Mouse (Mus musculus) myocyte (in vitro differentiated cells): ENCODE measurements around the gene Ipcef1.

Experiments
- MAX ChIP-seq: IDR thresholded peaks from one replicate; pipeline ENCODE4 v1.6.1; 2011; ENCODE audit warnings: low read depth, mild to moderate bottlenecking, control low read depth
- MYOD1 ChIP-seq, 3 experiments: IDR thresholded peaks; one replicate each; pipeline ENCODE4 v1.6.1; 2011; ENCODE audit warnings: control low read depth in 2 of 3, low read depth in 2 of 3, mild to moderate bottlenecking in 2 of 3, moderate library complexity in 1 of 3; ENCODE audit not compliant: insufficient read length in 2 of 3, control insufficient read depth in 1 of 3
- MYOG ChIP-seq, 3 experiments: IDR thresholded peaks; one replicate each; pipeline ENCODE4 v1.6.1; 2011; ENCODE audit warnings: control low read depth in 2 of 3, low read depth in 2 of 3, mild to moderate bottlenecking in 2 of 3; ENCODE audit not compliant: insufficient read length in 2 of 3, control insufficient read depth in 1 of 3, insufficient read depth in 1 of 3
- POLR2A ChIP-seq: IDR thresholded peaks from one replicate; pipeline ENCODE4 v1.6.1; 2011; ENCODE audit warnings: low read depth, mild to moderate bottlenecking, control low read depth, moderate library complexity; ENCODE audit not compliant: insufficient read length

GRCm38 (mm10) chr10:6934776-6935175 lies 117.5 kb downstream of the Ipcef1 start:
- no peak for TF ChIP-seq MYOD1 (IDR thresholded peaks at IDR 0.05; ENCODE audit: control insufficient read depth in 1 of 3, insufficient read length in 2 of 3, low read depth in 2 of 3)
- TF ChIP-seq MAX = no peak
- TF ChIP-seq POLR2A = no peak
- no peak for TF ChIP-seq MYOG (IDR thresholded peaks at IDR 0.05; ENCODE audit: control insufficient read depth in 1 of 3, insufficient read depth in 1 of 3, insufficient read length in 2 of 3, low read depth in 2 of 3)
